Mouse (Mus musculus) bone marrow, adult 2 months (tissue): ENCODE measurements at regions not wholly inside any gene's neighbourhood (a gene's known extent, or its start where the extent isn't known, plus 50 kb on each side); places are given as distances from the start of the nearest gene placed in this dataset.

Experiments used
- CTCF ChIP-seq: fragments of 200-500 bp; IDR thresholded peaks from 2 replicates; pipeline ENCODE4 v1.5.1; 2011; ENCODE audit warnings: low read length, control low read depth; ENCODE audit not compliant: control insufficient read depth, insufficient read depth
- POLR2A ChIP-seq: fragments of 200-500 bp; IDR thresholded peaks from 2 replicates; pipeline ENCODE4 v1.6.1; 2011; ENCODE audit warnings: low read depth, mild to moderate bottlenecking, control low read depth, low read length, borderline replicate concordance; ENCODE audit not compliant: control insufficient read depth

DNA sequence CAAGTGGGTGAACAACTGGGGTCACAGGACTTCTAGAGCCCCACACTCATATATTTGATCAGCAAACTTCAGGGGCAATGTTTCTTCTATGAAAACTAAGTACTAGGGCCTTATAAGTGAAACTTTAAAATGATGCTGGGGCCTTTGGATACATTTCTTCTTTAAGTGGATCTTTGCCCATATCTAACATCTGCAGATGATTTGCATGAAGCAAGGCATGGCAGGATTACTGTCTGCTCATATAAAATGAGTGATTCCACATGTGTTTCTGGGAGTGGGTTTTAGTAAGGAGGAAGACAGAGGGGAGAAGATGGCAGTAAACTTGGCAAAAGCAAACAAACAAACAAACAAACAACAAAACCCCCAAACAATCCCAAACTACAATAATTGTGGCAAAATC is 405.0 kb downstream of the Gm21750 start:
- TF ChIP-seq CTCF (no peak), POLR2A (no peak)
